Mouse (Mus musculus) liver, adult 2 months (tissue): ENCODE results near the gene Dlst. TPM values are rescaled to one million over a fixed set of nuclear protein-coding genes. Genes with fewer than 3 reads are reported as not detected.

Experiments
- DNase-seq: peaks from one replicate; pipeline ENCODE4 v3.0.0-alpha.2; 2011; ENCODE audit warnings: low read depth, low spot score; ENCODE audit errors: extremely low read depth
- H3K27ac ChIP-seq: fragments of 200-500 bp; replicated peaks from 2 replicates; pipeline ENCODE4 v1.5.1; 2012; ENCODE audit warnings: low read depth, mild to moderate bottlenecking, control low read depth, inconsistent platforms, low read length; ENCODE audit not compliant: insufficient read depth
- H3K27me3 ChIP-seq: fragments of 200-500 bp; 2 replicates; pipeline ENCODE4 v1.6.1; 2012; ENCODE audit warnings: mild to moderate bottlenecking, moderate library complexity, low read length, inconsistent platforms; ENCODE audit not compliant: control insufficient read depth, insufficient read depth
- H3K36me3 ChIP-seq: fragments of 200-500 bp; 2 replicates; pipeline ENCODE4 v1.6.1; 2012; ENCODE audit warnings: low read length, inconsistent platforms; ENCODE audit not compliant: control insufficient read depth, insufficient read depth
- H3K4me1 ChIP-seq: fragments of 200-500 bp; 2 replicates; pipeline ENCODE4 v1.6.1; 2011; ENCODE audit warnings: low read length; ENCODE audit not compliant: control insufficient read depth, insufficient read depth
- H3K4me3 ChIP-seq: fragments of 200-500 bp; 2 replicates; pipeline ENCODE4 v1.5.1; 2011; ENCODE audit warnings: low read depth, mild to moderate bottlenecking, control low read depth, low read length, moderate library complexity; ENCODE audit not compliant: insufficient read depth
- H3K79me2 ChIP-seq: fragments of 200-500 bp; 2 replicates; pipeline ENCODE4 v1.6.1; 2012; ENCODE audit warnings: inconsistent platforms, mild to moderate bottlenecking, low read length, moderate library complexity; ENCODE audit not compliant: control insufficient read depth, insufficient read depth
- H3K9ac ChIP-seq: fragments of 200-500 bp; 2 replicates; pipeline ENCODE4 v1.6.1; 2012; ENCODE audit warnings: low read depth, mild to moderate bottlenecking, control low read depth, inconsistent platforms, low read length
- CTCF ChIP-seq: fragments of 200-500 bp; IDR thresholded peaks from 2 replicates; pipeline ENCODE4 v1.5.1; 2011; ENCODE audit warnings: low read depth, low read length, control low read depth
- POLR2A ChIP-seq: fragments of 200-500 bp; IDR thresholded peaks from 2 replicates; pipeline ENCODE4 v1.6.1; 2011; ENCODE audit warnings: low read length, control low read depth; ENCODE audit not compliant: insufficient read depth; ENCODE audit errors: extremely low read depth
- WGBS: fragments of 180-500 bp; shearing (Covaris S2); methylation state at CpG from one replicate; pipeline ENCODE4 v1.1.7; 2018; 5-methylcytosine and 5-hydroxymethylcytosine counted together
- polyA plus RNA-seq: library from polyadenylated mRNA; depleted of rRNA; stranded (reverse); fragments of >200 nt; gene quantifications from 2 replicates; pipeline ENCODE4 v1.2.3, GENCODE M21; 2012
- total RNA-seq: library from RNA; depleted of rRNA; stranded (reverse); fragments of >200 nt; gene quantifications from 2 replicates; pipeline ENCODE4 v1.2.3, GENCODE M21; 2014

The Dlst gene
- total and polyA plus RNA-seq, 2 experiments: 111 to 149 TPM

GRCm38 (mm10) chr12:85146355-85146754 lies 35.7 kb downstream of the Dlst start:
- Histone ChIP-seq H3K9ac (no peak overlapping the region), H3K4me3 (no peak overlapping the region), H3K27ac (no peak overlapping the region), H3K36me3 (no peaks in the 10 kb centered on the region), H3K79me2 (no peaks in the 10 kb centered on the region), H3K27me3 (no peaks in the 10 kb centered on the region), H3K4me1 (peaks cover 4% of the 10 kb centered on the region; the same call in 1 of the 2 replicates)
- TF ChIP-seq CTCF: no peak
- TF ChIP-seq POLR2A: no peak
- 57% methylated on average over 11 of the region's 11 CpGs for WGBS
- DNase-seq: no peak

DNA sequence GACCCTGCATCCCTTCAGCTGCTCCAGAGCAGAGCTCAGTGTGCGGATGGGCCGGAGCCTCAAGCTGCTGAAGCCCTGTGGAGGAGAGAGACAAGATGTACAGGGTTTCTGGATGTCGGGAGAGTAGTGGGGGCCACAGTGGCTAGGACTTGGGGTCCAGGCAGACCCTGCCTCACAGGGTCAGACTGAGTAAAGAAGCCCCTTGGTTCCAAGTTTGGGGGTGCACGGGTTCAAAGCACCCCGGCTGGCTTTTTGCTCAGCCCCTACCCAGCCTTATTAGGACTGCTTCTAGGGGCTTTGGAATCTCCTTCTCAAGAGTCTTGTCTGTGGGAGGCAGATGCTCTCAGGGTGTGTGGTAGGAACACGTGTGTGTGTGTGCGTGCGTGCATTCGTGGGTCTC lies 36.2 kb downstream of the Dlst start:
- Histone ChIP-seq H3K9ac (no peak overlapping the region), H3K27me3 (no peaks in the 10 kb centered on the region), H3K4me1 (peaks cover 7% of the 10 kb centered on the region; the same call in 1 of the 2 replicates), H3K36me3 (no peaks in the 10 kb centered on the region), H3K79me2 (no peaks in the 10 kb centered on the region), H3K4me3 (no peak overlapping the region), H3K27ac (no peak overlapping the region)
- no peak for DNase-seq
- TF ChIP-seq POLR2A (no peak), CTCF (no peak)
- 90% methylated on average over 9 of the region's 9 CpGs for WGBS

- TF ChIP-seq POLR2A (no peak), CTCF (no peak)
- Histone ChIP-seq H3K36me3 (no peaks in the 10 kb centered on the region), H3K4me1 (peaks cover 9% of the 10 kb centered on the region), H3K27me3 (no peaks in the 10 kb centered on the region), H3K4me3 (peak overlapping the region; percentile 28; the same call in 1 of the 2 replicates), H3K27ac (no peak overlapping the region), H3K79me2 (no peaks in the 10 kb centered on the region), H3K9ac (0 out of 2 replicates have a peak overlapping the region, but pooled peaks have one; percentile 3)
- 43% methylated on average over 20 of the region's 20 CpGs for WGBS
- no peak for DNase-seq
These were observed 39.8 kb downstream of the Dlst start for GRCm38 (mm10) chr12:85150321-85151001.

GRCm38 (mm10) chr12:85151002-85151774 lies 40.6 kb downstream of the Dlst start, which contains the start of gene Rps6kl1:
TSS of gene Rps6kl1 (minus strand) at chr12:85151264.
- H3K36me3 ChIP-seq: no peaks in the 10 kb centered on the region
- no peaks in the 10 kb centered on the region for H3K27me3 ChIP-seq
- 0 out of 2 replicates have a peak within 1 kb of the TSS, but pooled peaks have one; percentile 3 for H3K9ac ChIP-seq
- 16% methylated on average over 28 of the region's 28 CpGs for WGBS
- TF ChIP-seq CTCF: no peak
- no peak for TF ChIP-seq POLR2A
- no peak within 1 kb of the TSS for H3K27ac ChIP-seq
- peak within 1 kb of the TSS; percentile 28; the same call in 1 of the 2 replicates for H3K4me3 ChIP-seq
- H3K79me2 ChIP-seq: no peaks in the 10 kb centered on the region
- DNase-seq: peak; percentile 50
- H3K4me1 ChIP-seq: peaks cover 9% of the 10 kb centered on the region

DNA sequence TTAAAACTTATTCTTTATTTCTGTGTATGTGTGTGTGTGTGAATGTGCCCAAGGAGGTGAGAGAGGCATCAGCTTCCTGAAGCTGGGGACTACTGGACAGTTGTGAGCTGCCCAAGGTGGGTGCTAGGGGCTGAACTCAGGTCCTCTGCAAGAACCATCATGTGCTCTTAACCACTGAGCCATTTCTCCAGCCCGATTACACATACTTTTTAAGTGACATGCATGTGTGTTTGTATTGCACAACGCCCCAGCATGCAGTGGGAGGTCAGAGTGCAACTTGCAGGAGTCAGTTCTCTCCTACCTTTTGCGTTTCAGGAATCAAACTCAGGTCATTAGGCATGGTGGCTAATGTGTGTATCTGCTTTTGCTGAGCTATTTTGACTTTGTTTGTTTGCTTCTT lies 42.4 kb downstream of the Dlst start:
- no peaks in the 10 kb centered on the region for H3K27me3 ChIP-seq
- H3K4me3 ChIP-seq: no peak overlapping the region
- 21% methylated on average over 3 of the region's 3 CpGs for WGBS
- H3K36me3 ChIP-seq: no peaks in the 10 kb centered on the region
- H3K4me1 ChIP-seq: peaks cover 9% of the 10 kb centered on the region
- H3K79me2 ChIP-seq: no peaks in the 10 kb centered on the region
- no peak overlapping the region for H3K9ac ChIP-seq
- TF ChIP-seq POLR2A (no peak), CTCF (no peak)
- DNase-seq: peak; percentile 95
- H3K27ac ChIP-seq: peak overlapping the region; percentile 59
